Mouse (Mus musculus): Measurements from ENCODE around the gene Lenep.

Gene Lenep

GRCm38 (mm10) chr3:89391663-89392511, 10.7 kb downstream of the Lenep start:
- peak; percentile 67 for DNase-seq (ENCODE audit: low read depth, low spot score)

GRCm38 (mm10) chr3:89390699-89391662, 11.6 kb downstream of the Lenep start:
- no peak for DNase-seq (ENCODE audit: low read depth, low spot score)

DNA sequence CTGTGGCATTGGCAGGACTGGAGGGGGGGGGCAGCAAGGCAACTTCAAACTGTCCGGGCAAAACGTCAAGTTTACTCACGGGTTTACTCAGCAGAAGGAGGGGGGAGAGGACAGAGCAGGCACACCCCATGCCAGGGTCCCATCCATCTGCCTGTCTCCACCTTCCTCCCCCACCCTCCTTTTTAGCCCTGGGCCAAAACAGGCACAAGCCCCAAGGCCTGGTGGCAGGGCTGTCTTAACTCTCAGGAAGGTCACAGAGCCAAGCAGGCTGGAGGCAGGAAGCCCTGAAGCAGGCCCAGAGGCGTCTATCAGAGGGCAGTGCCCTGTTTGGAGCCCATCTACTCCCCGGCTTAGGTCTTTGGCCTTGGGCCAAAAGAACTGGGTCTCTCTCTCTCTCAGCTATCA, 12.5 kb downstream of the Lenep start:
- DNase-seq (ENCODE audit: low read depth, low spot score): no peak

DNA sequence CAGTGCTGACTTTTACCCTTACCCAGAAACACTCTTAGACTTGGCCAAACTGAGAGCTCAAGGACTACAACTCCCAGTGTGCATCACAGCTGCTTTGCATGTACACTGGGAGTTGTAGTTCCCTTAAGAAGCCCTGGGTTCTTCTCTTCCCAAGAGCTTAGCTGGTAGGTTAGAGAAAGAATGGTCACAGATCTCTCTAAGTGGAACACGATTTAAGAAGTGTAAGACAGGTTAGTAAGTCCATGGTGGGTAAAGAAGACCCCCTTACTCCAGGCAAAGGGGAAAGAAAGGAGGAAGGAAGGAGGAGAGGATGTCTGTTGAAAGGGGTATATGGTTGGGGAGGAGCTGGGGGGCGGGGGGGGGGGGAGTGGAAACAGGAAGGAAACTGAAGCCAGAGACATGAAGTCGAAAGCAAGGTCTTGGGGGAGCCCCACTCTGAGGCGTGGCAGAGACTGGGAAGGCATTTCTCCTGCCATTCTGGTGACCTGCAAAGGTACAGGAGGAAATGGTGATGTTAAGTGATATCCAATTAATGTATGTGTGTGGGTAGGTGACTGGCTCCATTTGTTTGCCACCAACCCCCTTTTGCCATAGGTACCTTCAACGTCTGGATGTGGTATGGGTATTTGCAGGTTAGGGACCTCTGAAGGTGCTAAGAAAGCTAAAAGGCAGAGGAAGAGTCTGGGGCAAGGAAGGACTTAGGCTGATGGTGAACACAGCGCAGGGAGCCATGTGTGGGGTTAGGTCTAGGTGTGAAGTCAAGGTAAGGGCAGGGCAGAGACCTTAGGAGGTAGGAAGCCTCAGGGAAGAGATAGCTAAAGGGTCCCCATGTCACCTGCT, 13.5 kb downstream of the Lenep start:
- DNase-seq (ENCODE audit: low read depth, low spot score): peak; percentile 79

- no peak for DNase-seq (ENCODE audit: low read depth, low spot score)
These were observed 14.3 kb downstream of the Lenep start for GRCm38 (mm10) chr3:89388134-89388881.

GRCm38 (mm10) chr3:89387632-89388031, 15.0 kb downstream of the Lenep start:
- DNase-seq (ENCODE audit: low read depth, low spot score): no peak

DNA sequence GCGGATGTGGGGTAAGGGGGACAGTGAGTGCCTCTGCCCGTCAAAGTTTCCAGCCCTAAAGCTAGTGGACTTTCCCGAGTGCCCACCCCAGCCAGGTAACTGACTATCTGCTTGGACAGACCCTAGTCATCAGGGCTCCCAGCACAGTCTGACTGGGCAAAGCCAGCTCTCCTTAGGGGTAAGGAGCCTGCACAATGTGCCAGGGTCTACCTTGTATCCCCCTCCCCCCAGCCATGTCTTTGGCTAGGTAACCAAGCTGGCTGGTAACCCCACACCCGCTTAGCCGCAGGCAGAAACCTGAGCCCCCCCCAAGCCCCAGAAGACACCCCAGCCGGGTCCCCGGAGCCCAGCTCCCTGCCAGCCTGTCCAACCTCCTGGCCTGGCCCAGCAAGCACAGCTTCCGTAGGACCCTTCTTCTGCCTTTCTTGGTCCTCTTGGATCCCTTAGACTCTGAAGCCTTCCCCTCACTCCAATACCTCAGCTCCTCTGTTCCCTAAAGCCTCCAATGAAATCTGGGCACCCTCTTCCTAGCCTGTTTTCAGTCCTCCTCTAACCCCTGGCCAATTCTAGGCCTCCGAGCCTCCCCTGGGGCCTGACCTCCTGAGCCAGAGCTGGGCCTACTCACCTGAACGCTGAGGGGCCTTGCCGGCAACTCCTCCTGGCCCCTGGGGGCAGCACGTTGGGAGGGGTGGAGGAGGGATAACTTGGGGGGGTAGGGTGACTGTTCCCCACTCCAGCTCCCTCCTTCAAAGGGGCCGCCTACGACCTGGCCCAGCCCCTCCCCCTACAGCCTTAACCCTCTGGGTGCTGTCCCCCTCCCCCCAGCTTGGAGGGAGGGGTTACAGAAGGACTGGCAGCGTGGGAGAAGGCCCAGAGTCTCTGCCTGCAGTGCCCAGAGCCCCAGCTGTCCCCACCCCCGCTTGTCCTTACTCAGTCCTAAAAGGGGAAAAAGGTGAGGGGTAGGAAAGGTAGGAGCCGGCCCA, 15.9 kb downstream of the Lenep start:
- no peak for DNase-seq (ENCODE audit: low read depth, low spot score)

GRCm38 (mm10) chr3:89385451-89385850, 17.1 kb downstream of the Lenep start:
- no peak for DNase-seq (ENCODE audit: low read depth, low spot score)

DNA sequence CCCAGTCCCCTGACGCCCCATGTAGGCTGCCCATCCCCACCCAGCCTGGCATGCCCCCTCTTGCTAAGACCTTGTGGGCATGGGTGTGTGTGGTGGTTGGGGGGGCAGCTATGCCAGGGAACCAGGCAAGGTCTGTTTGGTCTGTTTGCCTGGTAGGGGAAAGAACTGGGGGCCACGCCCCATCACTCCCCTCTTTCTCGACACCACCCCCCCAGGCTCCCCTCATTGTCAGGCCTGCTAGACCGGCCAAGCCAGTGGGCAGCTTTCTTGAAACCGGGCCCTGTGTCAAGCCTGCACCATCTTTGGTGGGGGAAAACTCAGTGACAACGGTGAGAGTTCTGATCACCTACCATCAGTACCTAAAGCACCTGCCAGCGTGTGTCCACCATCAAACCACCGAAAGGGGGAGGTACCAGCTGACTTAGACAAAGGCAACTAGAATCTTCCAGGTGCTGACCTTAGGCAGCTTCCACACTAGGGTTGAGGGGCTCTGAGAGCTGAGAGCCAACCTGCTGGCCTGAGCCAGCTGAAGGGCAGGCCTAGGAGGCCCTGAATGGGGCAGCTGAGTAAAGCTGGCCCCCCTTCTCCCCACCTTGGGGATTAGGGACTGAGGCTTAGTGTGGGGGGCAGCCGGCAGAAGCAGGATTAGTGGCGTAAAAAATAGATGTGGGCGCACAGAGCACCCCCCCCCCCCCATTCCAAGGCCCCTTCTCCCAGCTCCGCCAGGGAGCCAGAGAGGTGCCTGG, 18.1 kb downstream of the Lenep start:
- no peak for DNase-seq (ENCODE audit: low read depth, low spot score)

DNA sequence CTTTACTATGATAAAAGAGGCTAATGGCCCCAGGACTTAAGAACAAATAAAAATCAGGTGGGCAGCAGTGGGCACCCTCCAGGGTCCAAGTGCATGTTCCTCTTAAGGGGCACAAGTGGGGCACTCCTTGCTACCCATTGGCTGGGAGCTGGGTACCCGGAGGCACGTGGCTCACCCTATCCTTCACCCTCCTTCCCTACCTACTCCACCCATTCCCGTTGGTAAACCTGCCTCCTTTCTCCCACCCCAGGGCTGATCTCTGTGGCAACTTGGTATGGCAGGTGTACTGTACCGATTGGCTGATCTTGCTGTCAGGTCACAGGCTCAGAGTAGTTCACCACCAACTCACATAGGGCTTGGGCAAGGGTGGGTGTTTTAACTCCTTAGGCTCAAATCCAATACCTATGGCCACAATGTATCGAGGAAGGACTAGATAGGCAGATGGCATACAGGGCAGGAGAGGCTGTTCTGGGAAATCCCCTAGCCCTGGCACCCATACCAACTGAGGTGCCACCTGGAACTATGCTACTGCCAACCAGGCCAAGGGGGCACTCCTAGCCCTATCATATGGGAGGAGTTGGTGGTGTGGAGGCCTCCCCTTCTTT, 18.8 kb downstream of the Lenep start:
- DNase-seq (ENCODE audit: low read depth, low spot score): no peak

DNA sequence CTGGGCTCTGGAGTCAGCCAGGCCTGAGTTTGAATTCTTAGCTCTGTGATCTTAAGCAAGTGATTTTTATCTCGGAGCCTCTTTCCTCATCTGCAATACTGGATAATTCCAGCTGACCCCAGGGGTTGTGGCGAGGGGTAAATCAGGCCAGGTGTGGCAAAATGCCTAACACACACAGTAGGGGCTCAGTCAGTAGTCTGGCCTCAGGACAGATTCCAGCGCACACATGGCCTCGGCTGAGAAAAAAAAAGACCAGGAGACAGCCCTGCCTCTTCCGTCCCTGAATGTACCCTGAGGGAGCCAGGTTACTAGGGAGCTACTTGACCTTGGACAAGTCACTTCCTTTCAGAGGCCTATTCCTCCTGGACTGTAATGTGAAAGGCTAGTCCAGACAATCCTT, 19.6 kb downstream of the Lenep start:
- peak; percentile 89 for DNase-seq (ENCODE audit: low read depth, low spot score)

GRCm38 (mm10) chr3:89382033-89382882, 20.3 kb downstream of the Lenep start:
- DNase-seq (ENCODE audit: low read depth, low spot score): peak; percentile 97

GRCm38 (mm10) chr3:89381233-89381632, 21.4 kb downstream of the Lenep start:
- DNase-seq (ENCODE audit: low read depth, low spot score): no peak

DNA sequence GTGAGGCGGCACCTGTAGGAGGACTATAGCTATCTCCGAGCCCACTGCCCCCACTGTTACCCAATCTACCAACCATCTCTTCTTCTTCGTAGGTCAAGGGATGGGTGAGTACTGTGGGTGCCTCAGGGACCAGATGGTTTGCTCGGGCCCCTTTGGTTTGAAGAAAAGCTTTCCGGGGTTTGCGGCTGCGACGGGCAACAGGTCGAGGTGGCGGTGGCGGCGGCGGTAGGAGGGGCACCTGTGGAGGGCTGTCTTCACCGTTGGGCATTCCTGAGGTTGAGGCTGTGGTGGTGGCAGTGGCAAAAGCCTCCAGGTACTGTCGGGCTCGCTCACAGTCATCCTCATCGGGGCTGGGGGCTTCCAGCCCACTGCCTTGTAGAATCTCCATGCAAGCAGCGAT, 21.9 kb downstream of the Lenep start:
- DNase-seq (ENCODE audit: low read depth, low spot score): no peak

DNA sequence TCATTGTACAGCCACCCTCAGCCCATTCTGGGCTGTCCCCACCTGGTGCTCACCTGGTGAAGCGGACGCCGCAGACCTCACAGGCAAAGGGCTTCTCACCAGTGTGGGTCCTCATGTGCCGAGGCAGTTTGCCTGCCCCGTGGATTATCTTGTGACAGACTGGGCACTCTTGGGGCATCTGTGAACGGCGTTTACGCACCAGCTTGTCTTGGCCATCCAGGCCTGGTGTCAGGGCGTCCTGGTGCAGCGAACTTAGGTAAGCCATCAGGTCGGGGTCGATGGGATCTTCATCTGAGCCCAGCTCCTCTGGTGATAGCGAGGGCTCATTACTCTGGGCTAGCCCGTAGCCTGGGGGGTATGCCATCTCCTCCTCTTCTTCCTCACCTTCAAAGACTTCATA, 22.3 kb downstream of the Lenep start:
- no peak for DNase-seq (ENCODE audit: low read depth, low spot score)

DNA sequence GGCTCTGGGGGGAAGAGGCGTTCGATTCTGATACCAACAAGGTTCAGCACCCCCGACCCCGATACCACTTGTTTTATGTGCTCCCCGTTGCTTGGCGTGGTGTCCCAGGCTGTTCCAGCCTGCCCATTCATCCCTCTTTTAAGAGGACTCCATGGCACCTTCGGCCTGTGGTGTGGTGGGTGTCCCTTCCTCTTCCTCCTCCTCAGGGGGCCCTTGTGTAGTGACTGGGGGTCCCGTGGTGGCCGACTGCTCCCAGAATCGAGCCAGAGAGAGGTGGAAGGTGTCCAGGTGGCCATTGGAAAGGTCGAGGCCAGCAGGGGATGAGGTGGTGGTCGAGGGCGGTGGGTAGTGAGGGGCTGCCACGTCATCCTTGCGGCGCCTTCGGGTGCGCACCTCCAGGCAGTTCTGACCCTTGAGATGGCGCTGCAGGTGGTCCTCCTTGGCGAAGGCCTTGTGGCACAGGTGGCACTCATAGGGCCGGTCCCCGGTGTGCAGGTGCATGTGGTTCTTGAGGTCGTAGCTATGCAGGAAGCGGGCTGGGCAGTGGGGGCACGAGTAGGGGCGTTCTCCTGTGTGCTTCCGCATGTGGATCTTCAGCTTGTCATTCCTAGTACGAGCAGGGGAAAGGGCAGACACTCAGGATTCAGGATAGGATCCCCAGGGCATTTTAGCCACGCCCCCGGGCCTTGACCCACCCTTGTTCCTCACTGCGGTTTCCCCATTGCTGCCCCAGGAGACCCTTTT, 23.0 kb downstream of the Lenep start:
- DNase-seq (ENCODE audit: low read depth, low spot score): peak; percentile 61
